Mouse (Mus musculus) gastrocnemius, adult 2 months (tissue): ENCODE measurements at regions not wholly inside any gene's neighbourhood (a gene's known extent, or its start where the extent isn't known, plus 50 kb on each side); places are given as distances from the start of the nearest gene placed in this dataset.
A peak's percentile ranks its signal among the peaks of the same experiment; 100 is the strongest.
"Not testable (repeated sequence)": the region's sequence is repeated elsewhere in the genome, so short reads cannot be mapped to it uniquely, and the experiment has no call there.

Source experiments
- DNase-seq: peaks from one replicate; pipeline ENCODE4 v3.0.0; 2022
- H3K27ac ChIP-seq: fragments of 200-600 bp; 2 replicates; pipeline ENCODE4 v1.8.1; 2022; ENCODE audit warnings: mild to moderate bottlenecking
- H3K4me3 ChIP-seq: fragments of 200-600 bp; 2 replicates; pipeline ENCODE4 v1.8.1; 2022; ENCODE audit warnings: mild to moderate bottlenecking, moderate library complexity
- CTCF ChIP-seq: fragments of 200-600 bp; IDR thresholded peaks from 2 replicates; pipeline ENCODE4 v1.8.1; 2022; ENCODE audit warnings: antibody characterized with exemption, mild to moderate bottlenecking, moderate library complexity
- intact Hi-C: fragments of 180-260 bp; cut with DNase I; formaldehyde crosslinking; loops from one replicate; pipeline ENCODE4 v1.15.1; 2025

DNA sequence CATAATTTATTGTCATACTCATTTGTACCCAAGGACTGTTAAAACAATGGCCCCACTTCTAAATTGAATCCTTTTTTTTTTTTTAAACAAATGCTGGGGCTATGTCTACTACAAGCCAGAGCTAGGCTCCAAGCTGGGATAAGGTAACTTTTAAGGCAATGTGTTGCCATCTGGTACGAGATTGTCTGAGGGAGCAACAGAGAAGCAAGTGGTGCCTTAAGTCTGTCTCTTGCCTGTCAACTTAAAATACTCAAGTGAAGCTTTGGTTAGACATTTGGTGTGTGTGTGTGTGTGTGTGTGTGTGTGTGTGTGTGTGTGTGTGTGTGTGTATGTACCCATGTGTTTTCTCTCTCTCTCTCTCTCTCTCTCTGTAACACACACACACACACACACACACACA, 397.5 kb upstream of the Igfbp7 start:
- H3K27ac ChIP-seq: no peak overlapping the region
- no peak for TF ChIP-seq CTCF
- intact Hi-C loops: no loop called here
- no peak overlapping the region for H3K4me3 ChIP-seq
- DNase-seq: no peak

DNA sequence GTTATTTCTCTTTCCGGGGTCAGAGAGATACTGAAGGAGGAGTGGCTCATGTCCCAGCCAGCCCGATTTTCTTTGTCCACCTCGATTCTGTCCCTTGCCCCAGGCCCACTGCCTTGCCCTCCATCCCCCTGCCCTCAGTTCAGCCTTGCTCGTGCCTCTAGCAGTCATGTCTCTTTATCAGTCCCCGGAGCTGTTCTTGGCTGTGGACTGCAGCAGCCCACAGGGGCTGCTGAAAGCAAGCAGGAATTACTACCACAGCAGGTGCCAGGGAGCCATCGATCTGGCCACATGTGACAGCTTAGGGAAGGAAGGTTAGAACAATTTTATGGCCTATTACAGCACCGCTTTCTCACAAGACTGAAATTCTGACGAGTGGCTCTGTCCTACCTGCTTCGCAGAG, 396.3 kb upstream of the Igfbp7 start:
- no peak for TF ChIP-seq CTCF
- Histone ChIP-seq H3K4me3 (peak overlapping the region; percentile 66), H3K27ac (no peak overlapping the region)
- intact Hi-C loops: no loop called here
- no peak for DNase-seq

DNA sequence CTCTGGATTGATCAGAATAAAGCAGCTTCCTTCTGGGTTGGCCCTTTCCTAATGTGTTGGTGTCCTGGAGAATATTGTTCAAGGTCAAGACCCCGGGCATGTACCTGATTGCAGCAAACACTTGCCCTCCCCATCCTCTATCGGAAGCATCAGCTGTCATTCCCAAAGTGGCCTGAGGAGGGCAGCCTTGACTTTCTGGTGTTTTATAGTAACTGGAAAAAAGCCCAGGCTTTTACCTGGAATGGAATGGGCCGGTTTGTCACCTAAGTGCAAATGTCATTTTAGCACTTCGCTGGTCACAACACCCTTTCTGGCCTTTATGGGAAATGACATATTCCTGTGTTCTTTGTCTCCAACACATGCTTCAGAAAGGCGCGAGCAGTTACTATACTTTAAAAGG, 395.7 kb upstream of the Igfbp7 start:
- peak; percentile 65 for TF ChIP-seq CTCF
- H3K27ac ChIP-seq: no peak overlapping the region
- intact Hi-C loops: no loop called here
- peak overlapping the region; percentile 66 for H3K4me3 ChIP-seq
- peak; percentile 31 for DNase-seq

DNA sequence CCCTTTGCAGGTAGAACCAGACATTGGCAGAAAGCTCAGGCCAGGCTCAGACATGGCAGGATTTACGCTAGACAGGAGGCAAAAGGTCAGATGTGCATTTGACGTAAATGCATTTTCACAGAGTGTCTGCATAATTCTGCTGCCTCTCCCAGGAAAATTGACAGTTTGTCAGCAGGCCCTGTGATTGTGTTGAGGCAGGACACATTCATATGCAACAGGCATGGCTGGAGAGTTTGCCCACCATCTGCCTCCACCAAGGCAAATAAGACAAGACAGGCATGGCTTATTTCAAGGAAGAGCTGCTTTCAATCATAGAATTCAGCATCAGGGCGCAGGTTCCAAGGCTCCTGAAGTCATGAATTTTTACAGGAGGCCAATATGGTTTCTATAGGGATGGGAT, 389.1 kb upstream of the Igfbp7 start:
- H3K4me3 ChIP-seq: no peak overlapping the region
- intact Hi-C loops: no loop called here
- no peak for DNase-seq
- H3K27ac ChIP-seq: no peak overlapping the region
- no peak for TF ChIP-seq CTCF

DNA sequence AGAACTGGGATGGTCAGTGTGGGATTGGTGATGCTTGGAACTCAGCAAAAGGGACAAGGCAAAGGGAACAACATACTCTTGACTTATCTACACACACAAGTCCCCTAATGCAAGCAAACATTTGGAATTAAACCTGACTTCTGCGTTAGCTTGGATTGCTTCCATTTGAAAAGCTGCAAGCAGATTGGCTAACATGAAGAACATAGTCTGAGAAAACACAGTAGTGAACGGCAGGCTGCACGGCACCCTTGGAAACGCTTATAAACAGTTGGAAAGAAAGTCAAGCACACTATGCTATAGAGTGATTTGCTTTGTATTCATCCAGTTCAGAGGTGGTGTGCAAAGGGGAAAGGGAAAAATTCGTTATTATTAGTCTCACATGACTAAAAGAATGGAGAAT, 387.9 kb upstream of the Igfbp7 start:
- TF ChIP-seq CTCF: no peak
- intact Hi-C loops: no loop called here
- Histone ChIP-seq H3K27ac (no peak overlapping the region), H3K4me3 (no peak overlapping the region)
- DNase-seq: no peak

DNA sequence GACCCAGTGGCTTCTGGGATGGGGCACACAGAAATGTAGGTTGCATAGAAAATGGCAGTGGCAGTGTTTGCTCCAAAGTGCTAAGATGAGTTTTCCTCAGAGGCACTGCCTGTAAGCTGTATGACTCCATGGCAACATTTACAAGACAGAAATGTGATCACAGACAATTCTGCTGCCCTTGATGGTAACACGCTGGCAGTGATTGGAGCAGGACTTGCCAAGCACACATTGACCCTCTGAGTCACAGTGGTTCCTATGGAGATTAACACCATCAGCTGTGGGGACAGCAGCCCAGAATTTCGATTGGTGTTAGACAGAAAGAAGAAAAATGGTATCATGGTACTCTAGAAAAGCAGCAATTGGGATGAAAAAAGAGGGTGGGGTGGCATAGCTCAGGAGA, 376.1 kb upstream of the Igfbp7 start:
- Histone ChIP-seq H3K27ac (no peak overlapping the region), H3K4me3 (no peak overlapping the region)
- TF ChIP-seq CTCF: no peak
- DNase-seq: no peak
- intact Hi-C loops: no loop called here

DNA sequence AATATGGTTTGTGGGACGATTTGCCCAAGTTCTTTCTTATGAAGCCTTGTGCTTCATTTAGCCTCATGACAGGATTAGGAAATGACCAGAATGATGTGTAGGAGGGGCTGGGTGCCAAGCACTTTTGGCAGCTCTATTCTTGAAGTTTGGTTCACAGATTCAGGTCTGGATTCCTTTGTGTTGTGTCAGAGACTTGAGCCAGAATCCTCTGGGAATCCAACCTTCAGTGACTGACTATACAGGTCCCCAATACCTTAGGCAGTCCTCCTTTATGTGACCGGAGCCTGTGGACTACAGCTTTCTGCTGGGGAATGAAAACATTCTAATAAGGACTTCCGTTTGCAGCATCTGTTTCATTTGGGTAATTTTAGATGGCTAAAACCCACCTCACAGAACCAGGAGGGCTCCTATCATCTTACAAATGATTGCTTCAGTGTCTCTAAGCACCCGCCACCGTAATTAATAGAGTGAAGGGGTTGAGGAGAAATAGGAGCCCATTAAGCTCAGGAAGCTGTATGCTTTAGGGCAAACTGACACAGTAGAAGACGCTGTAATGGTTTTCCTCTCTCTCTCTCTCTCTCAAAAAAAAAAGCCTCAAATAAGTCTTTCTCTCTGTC, 354.7 kb upstream of the Igfbp7 start:
- no peak for DNase-seq
- no peak overlapping the region for H3K4me3 ChIP-seq
- TF ChIP-seq CTCF: no peak
- intact Hi-C loops: no loop called here
- H3K27ac ChIP-seq: no peak overlapping the region

- Histone ChIP-seq H3K27ac (no peak overlapping the region), H3K4me3 (no peak overlapping the region)
- TF ChIP-seq CTCF: no peak
- DNase-seq: no peak
- intact Hi-C loops: no loop called here
These were observed 354.2 kb upstream of the Igfbp7 start for GRCm38 (mm10) chr5:77762013-77762412.

DNA sequence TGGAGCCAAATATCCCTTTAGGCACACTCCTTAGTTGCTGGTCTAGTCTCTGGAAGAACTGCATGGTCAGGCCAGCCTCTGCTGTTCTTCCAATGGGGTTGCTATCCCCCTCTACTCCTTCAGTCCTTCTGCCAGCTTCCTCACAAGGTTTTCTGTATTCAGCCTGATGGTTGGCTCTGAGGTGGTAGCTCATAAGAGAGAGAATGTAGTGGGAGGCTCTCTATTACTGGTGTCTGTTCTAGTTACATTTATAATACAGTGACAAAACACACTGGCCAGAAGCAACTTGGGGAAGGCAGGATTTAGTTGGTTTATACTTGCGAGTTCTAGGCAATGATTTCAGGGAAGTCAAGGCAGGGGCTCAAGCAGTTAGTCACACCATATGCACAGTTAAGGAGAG, 341.1 kb upstream of the Igfbp7 start:
- H3K4me3 ChIP-seq: no peak overlapping the region
- no peak overlapping the region for H3K27ac ChIP-seq
- intact Hi-C loops: no loop called here
- TF ChIP-seq CTCF: no peak
- DNase-seq: no peak

GRCm38 (mm10) chr5:77746604-77747003, 338.8 kb upstream of the Igfbp7 start:
- TF ChIP-seq CTCF: no peak
- H3K4me3 ChIP-seq: no peak overlapping the region
- intact Hi-C loops: no loop called here
- no peak overlapping the region for H3K27ac ChIP-seq
- DNase-seq: no peak

GRCm38 (mm10) chr5:77743467-77743866, 335.6 kb upstream of the Igfbp7 start:
- intact Hi-C loops: no loop called here
- Histone ChIP-seq H3K27ac (no peak overlapping the region), H3K4me3 (no peak overlapping the region)
- no peak for DNase-seq
- no peak for TF ChIP-seq CTCF

DNA sequence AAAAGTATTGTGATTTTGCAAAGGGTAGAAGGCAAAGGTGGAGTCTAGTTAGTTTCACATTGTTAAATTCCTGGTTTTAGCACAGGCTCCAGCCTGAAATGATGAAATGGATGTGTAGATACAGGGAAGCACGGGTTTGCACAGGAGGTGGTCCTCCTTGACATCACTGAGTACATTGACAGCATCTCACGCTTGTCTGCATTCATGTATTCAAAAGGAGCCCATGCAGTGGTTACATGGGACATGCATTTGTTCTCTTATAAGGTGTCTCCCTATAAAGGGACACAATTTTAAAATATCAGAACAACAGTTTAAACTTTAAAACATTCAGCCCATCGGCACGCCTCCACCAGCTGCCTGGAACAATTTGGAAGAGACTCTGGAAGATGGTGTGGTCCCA, 322.4 kb upstream of the Igfbp7 start:
- H3K4me3 ChIP-seq, DNase-seq, H3K27ac ChIP-seq, intact Hi-C loops: not testable (repeated sequence)

GRCm38 (mm10) chr5:77681592-77681991, 273.8 kb upstream of the Igfbp7 start:
- intact Hi-C loops: no loop called here
- H3K27ac ChIP-seq: no peak overlapping the region
- peak; percentile 21; the same call in 1 of the 2 replicates for TF ChIP-seq CTCF

DNA sequence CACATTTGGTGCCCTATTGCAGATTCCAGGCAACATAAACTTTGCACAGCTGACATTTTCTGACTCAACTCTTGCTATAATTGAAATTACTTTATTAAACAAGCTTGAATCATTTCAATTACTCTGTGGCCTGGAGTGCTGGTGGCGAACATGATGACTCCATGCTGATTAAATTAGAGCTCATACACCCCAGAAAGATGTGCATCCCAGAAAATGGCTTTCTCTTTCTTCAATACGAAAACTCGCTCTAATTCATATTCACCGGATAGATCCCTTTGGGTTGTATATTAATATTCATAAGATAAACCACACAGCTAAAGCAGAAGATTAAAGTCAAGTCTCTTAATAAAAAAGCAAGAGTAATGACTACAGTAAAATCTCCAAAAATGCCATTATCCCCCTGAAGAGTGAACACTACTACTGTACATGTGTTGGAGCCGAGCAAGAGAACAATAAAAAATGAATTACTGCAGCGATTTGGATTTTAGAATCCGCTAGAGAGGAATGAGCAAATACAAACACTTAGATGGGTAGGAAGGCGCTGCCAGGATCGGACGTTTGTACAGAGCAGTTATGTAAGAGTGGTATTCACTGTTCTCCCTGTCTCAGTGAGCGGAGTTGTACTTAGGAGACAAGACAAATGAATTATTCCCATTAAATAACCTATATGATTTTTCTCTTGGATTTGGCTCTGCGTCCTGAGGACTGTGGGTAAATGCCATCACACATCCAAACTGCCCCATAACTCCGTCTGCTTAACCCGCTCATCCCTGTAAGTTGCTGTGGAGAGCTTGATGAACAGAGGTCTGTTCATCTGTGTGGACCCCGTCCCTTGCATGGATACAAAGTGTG, 264.5 kb upstream of the Igfbp7 start:
- H3K4me3 ChIP-seq: no peak overlapping the region
- no peak for TF ChIP-seq CTCF

More at GRCm38 (mm10) chr5:77681592-77681991, 273.8 kb upstream of the Igfbp7 start:
- DNase-seq: no peak
- no peak overlapping the region for H3K4me3 ChIP-seq

More for the DNA sequence above, 264.5 kb upstream of the Igfbp7 start:
- no peak for DNase-seq
- intact Hi-C loops: no loop called here
- no peak overlapping the region for H3K27ac ChIP-seq
